Mouse (Mus musculus): ENCODE data around the gene Mras.
A peak's percentile ranks its signal among the peaks of the same experiment; 100 is the strongest.

The Mras gene

DNA sequence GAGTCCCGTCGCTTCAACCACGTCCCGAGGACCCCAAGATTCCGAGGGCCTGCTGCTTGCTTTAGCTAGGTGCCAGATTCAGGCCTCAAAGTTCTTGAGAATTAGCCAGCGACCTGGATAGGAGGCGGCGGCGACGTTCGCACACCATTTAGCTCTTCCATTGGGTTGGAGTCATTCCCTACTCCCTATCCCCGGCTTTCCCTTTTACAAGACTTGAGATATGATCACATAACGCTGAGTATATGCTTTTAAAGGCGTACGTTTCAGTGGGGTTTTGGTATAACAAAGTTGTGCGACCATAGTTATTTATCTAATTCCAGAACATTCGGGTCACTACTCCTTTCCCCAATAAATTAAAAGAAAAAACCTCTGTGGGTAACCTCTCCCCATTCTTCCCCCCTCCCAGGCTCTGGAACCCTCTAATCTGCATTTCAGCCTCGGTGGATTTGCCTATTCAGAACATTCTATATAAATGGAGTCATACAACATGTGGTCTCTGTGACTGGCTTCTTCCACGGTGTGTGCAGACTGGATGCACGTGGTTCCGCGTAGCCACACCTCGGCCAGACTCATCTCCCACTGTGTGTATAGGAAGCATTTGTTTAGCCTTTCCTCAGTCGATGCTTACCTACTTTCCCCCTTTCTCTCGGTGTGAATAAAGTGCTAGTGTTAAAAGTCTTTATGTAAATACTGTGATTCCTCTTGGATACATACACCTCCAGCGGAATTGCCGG lies at the start of gene Mras:
Gene Mras, minus strand, starts transcription at position 351 of the 734 bp plus-strand sequence.
- DNase-seq (ENCODE audit: low read depth), result no peak

- DNase-seq (ENCODE audit: low read depth), result no peak
Measured at GRCm38 (mm10) chr9:99485144-99485543, 48.0 kb upstream of the Mras start.

- no peak for DNase-seq (ENCODE audit: low read depth)
Measured at GRCm38 (mm10) chr9:99484632-99485031, 47.5 kb upstream of the Mras start.

GRCm38 (mm10) chr9:99483191-99483590 lies 46.0 kb upstream of the Mras start:
- no peak for DNase-seq (ENCODE audit: low read depth)

DNA sequence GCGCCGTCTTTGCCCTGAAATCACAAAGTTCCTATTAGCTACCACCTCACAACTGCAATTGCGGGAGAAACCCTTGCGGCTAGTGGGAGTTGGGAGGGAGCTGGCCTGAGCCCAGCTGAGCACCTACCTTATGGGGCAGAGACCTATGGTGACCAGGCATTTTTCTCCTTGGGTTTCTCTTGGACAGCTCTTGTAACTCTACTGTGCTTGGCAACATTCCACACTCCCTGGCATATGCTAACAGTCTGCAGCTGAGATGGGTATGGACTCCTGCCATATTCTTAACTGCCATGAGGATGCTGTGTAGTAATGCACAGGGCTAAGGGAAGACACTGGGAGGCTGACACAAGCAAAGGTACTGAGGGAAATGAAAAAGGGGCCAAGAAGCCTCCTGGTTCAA lies 43.6 kb upstream of the Mras start:
- no peak for DNase-seq (ENCODE audit: low read depth)

DNA sequence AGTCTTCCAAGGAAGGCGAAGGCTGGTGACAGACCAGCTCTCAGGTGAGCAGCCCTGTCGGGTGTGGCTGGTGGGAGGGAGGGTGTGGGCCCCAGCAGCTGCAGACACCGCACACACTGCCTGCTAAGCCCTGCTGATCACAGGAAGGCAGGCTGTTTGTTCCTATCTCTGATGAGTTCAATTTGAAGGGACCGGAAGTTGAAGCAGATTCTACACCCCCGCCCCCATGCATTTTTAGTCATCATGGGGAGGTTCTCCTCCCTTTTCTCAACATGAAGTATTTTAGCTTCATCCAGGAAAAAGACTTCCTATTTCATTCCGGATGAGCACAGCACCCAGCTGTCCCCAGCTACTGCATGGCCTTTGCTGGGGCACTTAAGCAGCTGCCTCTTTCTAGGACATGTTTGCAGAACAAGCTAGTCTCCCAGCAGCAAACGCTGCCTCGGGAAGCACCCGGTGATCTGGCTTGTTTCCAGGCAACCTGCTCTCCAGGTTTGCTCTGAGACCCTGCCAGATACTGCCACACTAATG lies 42.1 kb upstream of the Mras start:
- DNase-seq (ENCODE audit: low read depth), result no peak

- no peak for DNase-seq (ENCODE audit: low read depth)
Measured at GRCm38 (mm10) chr9:99471334-99471733, 34.2 kb upstream of the Mras start.

- no peak for DNase-seq (ENCODE audit: low read depth)
Measured at GRCm38 (mm10) chr9:99470347-99471092, 33.3 kb upstream of the Mras start.

DNA sequence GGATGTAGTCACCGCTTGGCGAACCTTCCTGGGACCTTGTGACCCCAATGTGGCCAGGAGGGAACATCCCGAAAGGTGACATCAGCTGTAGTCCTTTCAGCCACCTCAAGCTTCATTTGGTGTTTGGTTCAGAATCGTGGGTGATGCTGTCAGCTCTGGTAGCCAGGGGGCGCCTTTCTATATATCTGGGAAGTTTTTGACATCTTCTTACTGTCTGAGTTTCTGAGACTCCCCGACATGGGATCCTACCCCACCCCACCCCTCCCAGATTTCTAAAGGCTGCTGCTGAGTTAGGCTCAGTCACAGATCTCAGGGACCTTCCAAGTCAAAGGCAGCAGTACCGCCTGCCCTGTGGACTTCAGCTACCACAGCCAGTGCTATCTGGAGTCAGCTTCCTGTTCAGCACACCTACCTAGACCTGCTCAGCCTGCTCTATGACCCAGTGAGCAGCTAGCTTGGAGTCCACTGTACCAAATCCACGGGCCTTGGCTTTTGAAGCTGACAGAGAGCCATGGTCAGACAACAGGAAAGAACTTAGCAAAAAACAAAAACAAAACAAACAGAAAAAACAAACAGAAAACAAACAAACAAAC lies 32.6 kb upstream of the Mras start:
- DNase-seq (ENCODE audit: low read depth), result no peak

DNA sequence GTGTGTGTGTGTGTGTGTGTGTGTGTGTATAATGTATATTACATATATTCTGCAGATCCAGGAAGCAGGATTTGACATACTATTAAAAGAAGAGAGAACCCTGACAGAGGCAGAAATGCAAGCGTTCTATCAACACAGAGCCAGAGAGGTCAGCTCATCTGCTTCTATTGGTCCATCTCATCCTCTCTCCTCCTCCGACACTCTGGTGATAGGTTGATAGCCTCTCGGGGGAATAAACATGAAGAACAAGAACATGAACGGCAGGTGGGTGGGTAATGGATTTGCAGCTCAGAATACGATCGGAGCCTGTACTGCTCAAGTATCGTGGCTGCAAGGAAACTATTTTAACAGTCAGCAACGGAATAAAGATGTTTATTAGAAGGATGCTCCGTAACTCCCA lies 31.4 kb upstream of the Mras start:
- no peak for DNase-seq (ENCODE audit: low read depth)

DNA sequence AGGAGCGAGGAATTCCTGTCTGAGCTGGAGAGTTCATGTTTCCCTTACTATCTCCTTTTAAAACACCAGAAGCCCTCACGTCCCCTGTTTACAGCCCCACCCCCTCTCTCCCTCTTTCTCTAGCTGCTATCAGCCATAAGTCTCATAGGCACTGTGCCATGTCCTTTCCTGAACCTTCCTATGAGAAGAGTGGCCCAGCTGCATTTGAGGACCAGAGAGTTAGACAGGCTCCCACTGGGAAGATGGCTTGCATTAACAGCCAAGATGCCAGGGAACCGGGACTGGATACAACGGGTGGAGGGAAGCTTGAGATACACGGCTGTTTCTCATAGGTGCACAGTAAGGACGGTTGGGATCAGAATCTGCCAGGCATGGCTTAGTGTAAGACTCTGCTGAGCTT lies 27.7 kb upstream of the Mras start:
- no peak for DNase-seq (ENCODE audit: low read depth)

- no peak for DNase-seq (ENCODE audit: low read depth)
Measured at GRCm38 (mm10) chr9:99459730-99460129, 22.5 kb upstream of the Mras start.

GRCm38 (mm10) chr9:99458529-99459208 lies 21.5 kb upstream of the Mras start:
- peak; percentile 63 for DNase-seq (ENCODE audit: low read depth)

DNA sequence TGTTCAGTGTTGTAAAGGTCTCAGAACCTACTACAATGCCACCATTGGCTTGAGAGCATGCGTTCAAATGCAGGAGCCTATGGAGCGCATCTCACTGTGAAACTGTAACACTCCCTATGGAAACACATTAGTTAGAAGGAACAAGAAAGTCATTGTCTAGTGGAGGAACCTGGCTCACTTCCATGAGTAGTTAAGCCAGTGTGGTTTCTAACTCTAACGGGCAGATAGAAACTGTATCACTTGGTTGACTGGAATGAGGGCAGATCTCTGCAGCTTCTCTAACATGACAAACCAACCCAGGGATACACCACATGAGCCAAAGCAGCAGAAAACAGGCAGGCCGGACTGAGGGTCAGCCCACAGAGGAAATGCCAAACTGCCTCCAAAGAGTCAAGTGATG lies 17.0 kb upstream of the Mras start:
- DNase-seq (ENCODE audit: low read depth), result no peak

DNA sequence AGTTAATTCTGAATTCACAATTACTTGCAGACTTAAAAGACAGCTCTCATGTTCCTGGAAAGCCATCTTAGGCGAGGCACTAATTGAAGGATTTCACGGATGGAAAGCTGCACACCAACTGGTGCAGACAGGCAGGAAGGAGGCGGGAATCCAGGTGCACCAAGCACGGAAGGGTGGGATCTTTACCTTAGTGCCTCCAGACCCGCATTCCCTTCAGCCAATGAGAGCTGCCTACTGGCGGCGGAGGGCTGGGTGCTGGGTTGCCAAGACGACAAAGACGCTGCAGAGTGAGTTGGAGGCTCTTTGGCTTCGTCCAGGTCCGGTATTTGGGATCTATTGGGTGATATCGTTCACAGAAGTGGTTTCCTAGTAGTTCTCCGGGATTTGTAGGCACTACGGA lies 14.0 kb upstream of the Mras start, which contains the start of gene Nme9:
Gene Nme9, plus strand, starts transcription at position 315 of the 400 bp plus-strand sequence.
- DNase-seq (ENCODE audit: low read depth), result no peak

GRCm38 (mm10) chr9:99449886-99450647 lies 12.9 kb upstream of the Mras start:
- DNase-seq (ENCODE audit: low read depth), result peak; percentile 43

GRCm38 (mm10) chr9:99447323-99447722 lies 10.1 kb upstream of the Mras start:
- DNase-seq (ENCODE audit: low read depth), result no peak

GRCm38 (mm10) chr9:99446259-99446658 lies 9.1 kb upstream of the Mras start:
- DNase-seq (ENCODE audit: low read depth), result no peak

DNA sequence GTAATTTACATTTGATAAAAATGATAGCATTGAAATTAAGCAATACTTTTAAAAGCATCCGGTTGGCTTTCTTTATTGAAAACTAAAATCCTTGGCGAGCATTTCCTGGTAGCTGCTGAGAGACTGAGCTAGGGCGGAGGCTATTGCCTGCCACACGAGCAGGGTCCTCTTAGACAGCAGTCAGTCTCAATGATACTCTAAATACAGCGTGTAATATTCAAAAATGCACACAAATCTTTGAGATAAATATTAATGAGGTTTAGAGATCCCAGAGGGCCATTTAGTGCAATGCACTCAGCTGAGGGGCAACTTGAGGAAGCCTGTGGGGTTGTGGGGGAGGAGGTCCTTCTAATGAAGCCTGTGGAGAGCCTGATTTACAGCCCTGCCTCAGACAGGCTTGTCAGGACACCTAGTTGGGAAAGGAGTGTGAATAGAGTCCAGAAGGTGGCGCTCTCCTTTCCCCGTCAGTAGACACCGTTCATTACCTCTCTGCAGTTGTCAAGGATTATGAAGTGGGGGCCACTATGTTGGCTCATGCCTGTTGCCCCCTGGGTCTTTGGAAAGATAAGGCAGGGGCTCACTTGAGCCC lies 7.5 kb upstream of the Mras start:
- DNase-seq (ENCODE audit: low read depth), result peak; percentile 32

- DNase-seq (ENCODE audit: low read depth), result no peak
Measured at GRCm38 (mm10) chr9:99441647-99442433, 4.7 kb upstream of the Mras start.
